Mouse (Mus musculus): ENCODE data around the gene Pgbd5.

The Pgbd5 gene

GRCm38 (mm10) chr8:124439558-124439957 is at the start of gene Pgbd5:
TSS of gene Pgbd5 (minus strand) at chr8:124439658.
- DNase-seq (ENCODE audit: low spot score in 2 of 2), result no peak

- no peak for DNase-seq (ENCODE audit: low spot score in 2 of 2)
Measured at GRCm38 (mm10) chr8:124483356-124484115, 44.1 kb upstream of the Pgbd5 start.

GRCm38 (mm10) chr8:124482790-124483189 is 43.3 kb upstream of the Pgbd5 start:
- DNase-seq (ENCODE audit: low spot score in 2 of 2), result no peak

- DNase-seq (ENCODE audit: low spot score in 2 of 2), result no peak
Measured at GRCm38 (mm10) chr8:124480321-124480720, 40.9 kb upstream of the Pgbd5 start.

- no peak for DNase-seq (ENCODE audit: low spot score in 2 of 2)
Measured at GRCm38 (mm10) chr8:124479251-124479650, 39.8 kb upstream of the Pgbd5 start.

GRCm38 (mm10) chr8:124476701-124477100 is 37.2 kb upstream of the Pgbd5 start:
- DNase-seq (ENCODE audit: low spot score in 2 of 2), result peak; percentile 45 to 46

- no peak for DNase-seq (ENCODE audit: low spot score in 2 of 2)
Measured at GRCm38 (mm10) chr8:124475690-124476089, 36.2 kb upstream of the Pgbd5 start.

- DNase-seq (ENCODE audit: low spot score in 2 of 2), result no peak
Measured at GRCm38 (mm10) chr8:124464641-124465040, 25.2 kb upstream of the Pgbd5 start.

GRCm38 (mm10) chr8:124463111-124463510 is 23.7 kb upstream of the Pgbd5 start:
- DNase-seq (ENCODE audit: low spot score in 2 of 2), result peak in 1 of 2 experiments; percentile 20

GRCm38 (mm10) chr8:124462192-124462591 is 22.7 kb upstream of the Pgbd5 start:
- peak in 1 of 2 experiments; percentile 22 for DNase-seq (ENCODE audit: low spot score in 2 of 2)

GRCm38 (mm10) chr8:124461103-124461502 is 21.6 kb upstream of the Pgbd5 start:
- DNase-seq (ENCODE audit: low spot score in 2 of 2), result no peak

- no peak for DNase-seq (ENCODE audit: low spot score in 2 of 2)
Measured at GRCm38 (mm10) chr8:124460660-124461059, 21.2 kb upstream of the Pgbd5 start.

GRCm38 (mm10) chr8:124459627-124460026 is 20.2 kb upstream of the Pgbd5 start:
- no peak for DNase-seq (ENCODE audit: low spot score in 2 of 2)

GRCm38 (mm10) chr8:124455359-124455758 is 15.9 kb upstream of the Pgbd5 start:
- no peak for DNase-seq (ENCODE audit: low spot score in 2 of 2)

GRCm38 (mm10) chr8:124450192-124450895 is 10.9 kb upstream of the Pgbd5 start:
- no peak for DNase-seq (ENCODE audit: low spot score in 2 of 2)

- DNase-seq (ENCODE audit: low spot score in 2 of 2), result no peak
Measured at GRCm38 (mm10) chr8:124448962-124449670, 9.7 kb upstream of the Pgbd5 start.

GRCm38 (mm10) chr8:124436741-124437140 is 2.7 kb downstream of the Pgbd5 start:
- DNase-seq (ENCODE audit: low spot score in 2 of 2), result no peak

GRCm38 (mm10) chr8:124435707-124436243 is 3.7 kb downstream of the Pgbd5 start:
- no peak for DNase-seq (ENCODE audit: low spot score in 2 of 2)

GRCm38 (mm10) chr8:124435170-124435569 is 4.3 kb downstream of the Pgbd5 start:
- DNase-seq (ENCODE audit: low spot score in 2 of 2), result no peak

- DNase-seq (ENCODE audit: low spot score in 2 of 2), result peak; percentile 92 to 95
Measured at GRCm38 (mm10) chr8:124434126-124434790, 5.2 kb downstream of the Pgbd5 start.

GRCm38 (mm10) chr8:124433451-124434125 is 5.9 kb downstream of the Pgbd5 start:
- peak in 1 of 2 experiments; percentile 40 for DNase-seq (ENCODE audit: low spot score in 2 of 2)
